Mouse (Mus musculus) small intestine, adult 2 months (tissue): Measurements from ENCODE around the gene Selenop.
"Not testable (repeated sequence)": the region's sequence is repeated elsewhere in the genome, so short reads cannot be mapped to it uniquely, and the experiment has no call there.

Source experiments
- CTCF ChIP-seq: fragments of 200-500 bp; IDR thresholded peaks from 2 replicates; pipeline ENCODE4 v1.5.1; 2012; ENCODE audit warnings: low read depth, mild to moderate bottlenecking, control low read depth, inconsistent platforms, low read length, moderate library complexity, mixed read lengths; ENCODE audit not compliant: insufficient replicate concordance, insufficient read length; ENCODE audit errors: extremely low read depth
- POLR2A ChIP-seq: fragments of 200-500 bp; IDR thresholded peaks from 2 replicates; pipeline ENCODE4 v1.6.1; 2012; ENCODE audit warnings: low read depth, mild to moderate bottlenecking, control low read depth, inconsistent platforms, low read length, moderate library complexity

DNA sequence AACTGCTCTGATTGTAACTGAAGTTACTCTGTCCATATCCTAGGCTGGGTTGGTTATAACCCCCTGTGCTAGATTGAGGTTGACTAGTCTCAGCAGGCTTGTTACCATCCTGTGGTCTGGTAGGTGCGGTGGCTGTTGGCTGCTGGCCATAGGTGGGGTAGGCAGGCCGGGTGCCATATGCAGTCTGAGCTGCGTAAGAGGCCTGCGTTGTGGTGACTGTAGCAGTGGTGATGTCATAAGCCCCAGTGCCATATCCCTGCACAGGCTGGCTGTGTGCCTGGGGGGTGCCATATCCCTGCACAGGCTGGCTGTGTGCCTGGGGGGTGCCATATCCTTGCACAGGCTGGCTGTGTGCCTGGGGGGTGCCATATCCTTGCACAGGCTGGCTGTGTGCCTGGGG lies 49.7 kb upstream of the Selenop start:
- not testable (repeated sequence) for TF ChIP-seq POLR2A, CTCF
